Mouse (Mus musculus) stomach, embryonic 14.5 days (tissue): ENCODE measurements around the gene Slc22a12. TPM values are rescaled to one million over a fixed set of nuclear protein-coding genes. Genes with fewer than 3 reads are reported as not detected.

Experiments used
- ATAC-seq: fragments of 200-750 bp; cut with Nextera tagmentation; 2 replicates; pipeline ENCODE4 v1.8.0; 2017; ENCODE audit warnings: low read depth, moderate TSS enrichment; ENCODE audit not compliant: insufficient number of reproducible peaks, insufficient read depth, low FRiP score
- H3K27ac ChIP-seq: fragments of 300-500 bp; sonication (generic); 2 replicates; pipeline ENCODE4 v1.5.1; 2014; ENCODE audit warnings: mild to moderate bottlenecking, low read length, moderate library complexity, mixed read lengths
- H3K27me3 ChIP-seq: fragments of 300-500 bp; sonication (generic); 2 replicates; pipeline ENCODE4 v1.6.1; 2014; ENCODE audit warnings: low read length, control low read depth, mixed read lengths; ENCODE audit not compliant: control insufficient read depth, insufficient read depth
- H3K36me3 ChIP-seq: fragments of 300-500 bp; sonication (generic); 2 replicates; pipeline ENCODE4 v1.6.1; 2014; ENCODE audit warnings: mild to moderate bottlenecking, control low read depth, low read length, moderate library complexity, mixed read lengths; ENCODE audit not compliant: control insufficient read depth, insufficient read depth
- H3K4me1 ChIP-seq: fragments of 300-500 bp; sonication (generic); 2 replicates; pipeline ENCODE4 v1.6.1; 2014; ENCODE audit warnings: low read length, control low read depth, mixed read lengths; ENCODE audit not compliant: control insufficient read depth, insufficient read depth
- H3K4me2 ChIP-seq: fragments of 300-500 bp; sonication (generic); replicated peaks from 2 replicates; pipeline ENCODE4 v1.6.1; 2014; ENCODE audit warnings: low read depth, low read length, control low read depth
- H3K4me3 ChIP-seq: fragments of 300-500 bp; sonication (generic); 2 replicates; pipeline ENCODE4 v1.5.1; 2014; ENCODE audit warnings: low read depth, low read length, control low read depth
- H3K9ac ChIP-seq: fragments of 300-500 bp; sonication (generic); replicated peaks from 2 replicates; pipeline ENCODE4 v1.6.1; 2014; ENCODE audit warnings: low read depth, mild to moderate bottlenecking, control low read depth, low read length, moderate library complexity, mixed read lengths
- H3K9me3 ChIP-seq: fragments of 300-500 bp; sonication (generic); 2 replicates; pipeline ENCODE4 v1.6.1; 2016; ENCODE audit warnings: low read depth, low read length, control low read depth; ENCODE audit not compliant: control insufficient read depth
- WGBS: fragments of 180-500 bp; shearing (Covaris S2); extraction: QIAGEN DNeasy Blood & Tissue Kit; methylation state at CpG from one replicate; pipeline ENCODE4 v1.1.7; 2014; 5-methylcytosine and 5-hydroxymethylcytosine counted together
- polyA plus RNA-seq: library from polyadenylated mRNA; unstranded; fragments of >200 nt; fragmentation: Nextera tagmentation; extraction: Ambion mirVana; gene quantifications from 2 replicates; pipeline ENCODE4 v1.2.1, GENCODE M21; 2014

Gene Slc22a12
- polyA plus RNA-seq, 1 experiment from 2014 or later = not detected

- no peak for ATAC-seq
- peaks cover 8% of the 10 kb centered on the region; the same call in 1 of the 2 replicates for H3K4me1 ChIP-seq
- no peak overlapping the region for H3K4me3 ChIP-seq
- H3K9me3 ChIP-seq = no peaks in the 10 kb centered on the region
- no peak overlapping the region for H3K4me2 ChIP-seq
- no peak overlapping the region for H3K9ac ChIP-seq
- peaks cover 3% of the 10 kb centered on the region; the same call in 1 of the 2 replicates for H3K27me3 ChIP-seq
- H3K36me3 ChIP-seq = no peaks in the 10 kb centered on the region
- H3K27ac ChIP-seq = no peak overlapping the region
- whole genome bisulfite sequencing = 64% methylated on average over 6 of the region's 6 CpGs
Measured at GRCm38 (mm10) chr19:6536696-6537095, 6.1 kb downstream of the Slc22a12 start.

- Histone ChIP-seq H3K4me1 (peaks cover 11% of the 10 kb centered on the region; the same call in 1 of the 2 replicates), H3K9ac (no peak overlapping the region), H3K4me2 (no peak overlapping the region), H3K9me3 (no peaks in the 10 kb centered on the region), H3K27me3 (peaks cover 5% of the 10 kb centered on the region; the same call in 1 of the 2 replicates), H3K36me3 (no peaks in the 10 kb centered on the region), H3K4me3 (no peak overlapping the region), H3K27ac (no peak overlapping the region)
- ATAC-seq = no peak
- WGBS = 60% methylated on average over 3 of the region's 3 CpGs
Measured at GRCm38 (mm10) chr19:6536201-6536600, 6.6 kb downstream of the Slc22a12 start.

DNA sequence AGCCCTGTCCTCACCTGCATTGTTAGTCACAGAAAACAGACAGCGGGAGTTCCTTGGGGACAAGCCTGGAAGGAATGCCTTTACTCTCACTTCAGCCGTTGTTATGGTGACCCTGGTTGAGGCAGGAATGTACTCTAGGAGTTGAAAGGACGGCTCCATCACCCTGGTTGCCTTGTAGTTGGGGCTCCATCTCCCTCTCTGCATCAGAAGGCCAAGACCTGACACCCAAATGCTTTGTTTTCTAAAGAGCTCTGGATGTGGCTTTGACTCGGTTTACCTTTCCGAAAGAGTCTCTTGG lies 8.8 kb downstream of the Slc22a12 start:
- 56% methylated on average over 5 of the region's 5 CpGs for WGBS
- H3K27ac ChIP-seq = peak overlapping the region; percentile 58; the same call in 1 of the 2 replicates

GRCm38 (mm10) chr19:6533290-6534117 lies 9.3 kb downstream of the Slc22a12 start:
- Histone ChIP-seq H3K36me3 (no peaks in the 10 kb centered on the region), H3K27ac (peak overlapping the region; percentile 58; the same call in 1 of the 2 replicates), H3K27me3 (peaks cover 5% of the 10 kb centered on the region; the same call in 1 of the 2 replicates), H3K4me2 (no peak overlapping the region), H3K9ac (no peak overlapping the region), H3K9me3 (no peaks in the 10 kb centered on the region), H3K4me1 (peaks cover 14% of the 10 kb centered on the region; the same call in 1 of the 2 replicates), H3K4me3 (no peak overlapping the region)
- WGBS = 69% methylated on average over 11 of the region's 11 CpGs
- no peak for ATAC-seq

More for the DNA sequence above, 8.8 kb downstream of the Slc22a12 start:
- Histone ChIP-seq H3K4me2 (no peak overlapping the region), H3K27me3 (peaks cover 5% of the 10 kb centered on the region; the same call in 1 of the 2 replicates), H3K36me3 (no peaks in the 10 kb centered on the region), H3K9ac (no peak overlapping the region), H3K4me3 (no peak overlapping the region), H3K4me1 (peaks cover 14% of the 10 kb centered on the region; the same call in 1 of the 2 replicates), H3K9me3 (no peaks in the 10 kb centered on the region)
- ATAC-seq = no peak

DNA sequence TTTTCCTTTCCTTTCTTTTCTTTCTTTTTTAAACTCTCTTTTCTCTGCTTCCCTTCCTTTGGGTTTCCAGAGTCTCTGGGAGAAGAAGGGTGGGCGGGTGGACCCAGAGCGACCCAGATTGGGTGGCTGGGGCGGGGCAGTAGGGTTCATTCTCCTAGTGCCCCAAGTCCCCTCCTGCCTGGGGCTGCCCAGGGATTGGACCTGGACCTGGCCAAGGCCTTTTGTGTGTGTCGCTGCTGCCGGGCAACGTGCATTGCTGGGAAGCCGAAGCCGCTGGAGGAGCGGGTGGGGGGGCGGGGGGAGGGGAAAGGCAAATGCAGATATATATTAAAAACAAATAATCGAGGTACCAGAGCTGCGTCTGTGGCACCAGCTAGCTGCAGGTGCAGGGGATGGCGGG lies 10.2 kb downstream of the Slc22a12 start:
- Histone ChIP-seq H3K9ac (no peak overlapping the region), H3K4me2 (peak overlapping the region; percentile 82), H3K36me3 (no peaks in the 10 kb centered on the region), H3K9me3 (no peaks in the 10 kb centered on the region), H3K4me1 (peaks cover 14% of the 10 kb centered on the region; the same call in 1 of the 2 replicates), H3K27me3 (peaks cover 5% of the 10 kb centered on the region; the same call in 1 of the 2 replicates), H3K27ac (no peak overlapping the region), H3K4me3 (peak overlapping the region; percentile 42)
- ATAC-seq = no peak
- 10% methylated on average over 13 of the region's 13 CpGs for WGBS

DNA sequence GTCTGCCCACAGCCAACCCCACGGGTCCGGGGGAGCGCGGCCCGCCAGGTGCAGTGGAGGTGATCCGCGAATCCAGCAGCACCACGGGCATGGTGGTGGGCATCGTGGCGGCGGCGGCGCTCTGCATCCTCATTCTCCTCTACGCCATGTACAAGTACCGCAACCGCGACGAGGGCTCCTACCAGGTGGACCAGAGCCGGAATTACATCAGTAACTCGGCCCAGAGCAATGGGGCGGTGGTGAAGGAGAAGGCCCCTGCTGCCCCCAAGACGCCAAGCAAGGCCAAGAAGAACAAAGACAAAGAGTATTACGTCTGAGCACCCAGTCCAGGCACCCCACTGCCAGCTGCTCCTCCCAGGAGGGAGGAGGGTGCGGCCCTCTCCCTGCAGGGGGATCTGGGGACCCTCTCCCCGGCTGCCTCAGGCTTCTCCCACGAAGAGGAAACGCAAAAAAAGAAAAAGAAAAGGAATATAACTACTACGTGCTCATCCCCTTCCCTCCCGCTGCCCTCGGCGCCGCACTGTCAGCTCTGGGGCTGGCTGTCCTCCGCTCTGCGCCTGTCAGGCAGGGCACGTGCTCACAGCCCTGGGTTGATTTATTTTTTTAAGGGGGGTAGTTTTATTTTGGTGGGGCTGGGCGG lies 10.9 kb downstream of the Slc22a12 start:
- peak overlapping the region; percentile 82 for H3K4me2 ChIP-seq
- peaks cover 5% of the 10 kb centered on the region; the same call in 1 of the 2 replicates for H3K27me3 ChIP-seq
- H3K36me3 ChIP-seq = no peaks in the 10 kb centered on the region
- no peak overlapping the region for H3K27ac ChIP-seq
- peak overlapping the region; percentile 42 for H3K4me3 ChIP-seq
- no peaks in the 10 kb centered on the region for H3K9me3 ChIP-seq
- ATAC-seq = no peak
- 2% methylated on average over 36 of the region's 36 CpGs for WGBS
- H3K9ac ChIP-seq = peak overlapping the region; percentile 18; the same call in 1 of the 2 replicates
- peaks cover 14% of the 10 kb centered on the region; the same call in 1 of the 2 replicates for H3K4me1 ChIP-seq

DNA sequence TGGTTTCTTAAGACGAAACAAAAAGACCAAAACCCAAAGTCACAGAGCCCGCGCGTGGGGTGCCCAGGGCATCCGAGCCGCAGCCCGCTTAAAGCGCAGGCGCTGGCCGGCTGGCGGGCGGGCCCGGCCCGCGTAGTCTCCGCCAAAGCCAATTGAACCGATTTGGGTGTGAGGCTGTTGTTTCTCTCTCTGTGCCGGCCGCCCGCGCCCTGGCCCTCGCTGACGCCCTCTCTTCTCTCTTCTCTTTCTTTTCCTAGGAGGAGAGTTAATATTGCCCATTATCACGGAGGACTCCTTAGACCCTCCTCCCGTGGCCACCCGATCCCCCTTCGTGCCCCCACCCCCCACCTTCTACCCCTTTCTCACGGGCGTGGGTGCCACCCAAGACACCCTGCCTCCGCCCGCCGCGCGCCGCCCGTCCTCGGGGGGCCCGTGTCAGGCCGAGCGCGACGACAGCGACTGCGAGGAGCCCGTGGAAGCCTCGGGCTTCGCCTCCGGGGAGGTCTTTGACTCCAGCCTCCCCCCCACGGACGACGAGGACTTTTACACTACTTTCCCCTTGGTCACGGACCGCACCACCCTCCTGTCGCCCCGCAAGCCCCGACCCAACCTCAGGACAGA lies 11.7 kb downstream of the Slc22a12 start:
- H3K4me3 ChIP-seq = peak overlapping the region; percentile 42
- H3K36me3 ChIP-seq = no peaks in the 10 kb centered on the region
- WGBS = under 1% methylated on average over 54 of the region's 56 CpGs
- no peak overlapping the region for H3K27ac ChIP-seq
- no peaks in the 10 kb centered on the region for H3K9me3 ChIP-seq
- peaks cover 5% of the 10 kb centered on the region; the same call in 1 of the 2 replicates for H3K27me3 ChIP-seq
- peak overlapping the region; percentile 18; the same call in 1 of the 2 replicates for H3K9ac ChIP-seq
- H3K4me1 ChIP-seq = peaks cover 14% of the 10 kb centered on the region; the same call in 1 of the 2 replicates
- no peak for ATAC-seq
- peak overlapping the region; percentile 82 for H3K4me2 ChIP-seq

GRCm38 (mm10) chr19:6530359-6530758 lies 12.5 kb downstream of the Slc22a12 start:
- H3K4me2 ChIP-seq = peak overlapping the region; percentile 16; the same call in 1 of the 2 replicates

More at GRCm38 (mm10) chr19:6530359-6530758, 12.5 kb downstream of the Slc22a12 start:
- WGBS = 25% methylated on average over 13 of the region's 13 CpGs
- no peak overlapping the region for H3K4me3 ChIP-seq
- H3K27me3 ChIP-seq = peaks cover 5% of the 10 kb centered on the region; the same call in 1 of the 2 replicates
- H3K36me3 ChIP-seq = no peaks in the 10 kb centered on the region
- no peak for ATAC-seq
- H3K9ac ChIP-seq = no peak overlapping the region
- no peak overlapping the region for H3K27ac ChIP-seq
- no peaks in the 10 kb centered on the region for H3K9me3 ChIP-seq
- peaks cover 14% of the 10 kb centered on the region; the same call in 1 of the 2 replicates for H3K4me1 ChIP-seq
